Mouse (Mus musculus) heart, postnatal 0 days (tissue): ENCODE measurements around the gene Smarca2. TPM values are rescaled to one million over a fixed set of nuclear protein-coding genes. Genes with fewer than 3 reads are reported as not detected.
A peak's percentile ranks its signal among the peaks of the same experiment; 100 is the strongest.

Experiments used
- ATAC-seq: fragments of 200-750 bp; cut with Nextera tagmentation; 2 replicates; pipeline ENCODE4 v1.8.0; 2017; ENCODE audit warnings: low read depth, moderate number of reproducible peaks, moderate library complexity; ENCODE audit not compliant: insufficient read depth
- DNase-seq: peaks from one replicate; pipeline ENCODE4 v3.0.0-alpha.2; 2016; ENCODE audit warnings: low spot score
- H3K27ac ChIP-seq: fragments of 300-500 bp; sonication (generic); 2 replicates; pipeline ENCODE4 v1.5.1; 2014; ENCODE audit warnings: low read depth, mild to moderate bottlenecking
- H3K27me3 ChIP-seq: fragments of 300-500 bp; sonication (generic); 2 replicates; pipeline ENCODE4 v1.6.1; 2014; ENCODE audit warnings: low read length, mixed read lengths; ENCODE audit not compliant: control insufficient read depth, insufficient read depth
- H3K36me3 ChIP-seq: fragments of 300-500 bp; sonication (generic); replicated peaks from 2 replicates; pipeline ENCODE4 v1.6.1; 2014; ENCODE audit warnings: low read length, mixed read lengths; ENCODE audit not compliant: control insufficient read depth, insufficient read depth
- H3K4me1 ChIP-seq: fragments of 300-500 bp; sonication (generic); 2 replicates; pipeline ENCODE4 v1.6.1; 2014; ENCODE audit warnings: antibody characterized with exemption; ENCODE audit not compliant: control insufficient read depth, insufficient read depth
- H3K4me2 ChIP-seq: fragments of 300-500 bp; sonication (generic); 2 replicates; pipeline ENCODE4 v1.6.1; 2014; ENCODE audit warnings: low read depth, mild to moderate bottlenecking, low read length, moderate library complexity
- H3K4me3 ChIP-seq: fragments of 300-500 bp; sonication (generic); 2 replicates; pipeline ENCODE4 v1.5.1; 2014; ENCODE audit warnings: low read depth, low read length
- H3K9ac ChIP-seq: fragments of 300-500 bp; sonication (generic); replicated peaks from 2 replicates; pipeline ENCODE4 v1.6.1; 2014; ENCODE audit warnings: low read depth, low read length, mixed read lengths
- H3K9me3 ChIP-seq: fragments of 300-500 bp; sonication (generic); replicated peaks from 2 replicates; pipeline ENCODE4 v1.6.1; 2016; ENCODE audit warnings: low read length; ENCODE audit not compliant: control insufficient read depth
- CTCF ChIP-seq: IDR thresholded peaks from 2 replicates; pipeline ENCODE4 v1.5.1; 2016; ENCODE audit warnings: antibody characterized with exemption, control low read depth, low read depth
- EP300 ChIP-seq: IDR thresholded peaks from 2 replicates; pipeline ENCODE4 v1.6.1; 2016; ENCODE audit warnings: antibody characterized with exemption, low read depth
- WGBS: fragments of 180-500 bp; shearing (Covaris S2); extraction: QIAGEN DNeasy Blood & Tissue Kit; methylation state at CpG from one replicate; pipeline ENCODE4 v1.1.7; 2014; 5-methylcytosine and 5-hydroxymethylcytosine counted together
- polyA plus RNA-seq: library from polyadenylated mRNA; unstranded; fragments of >200 nt; fragmentation: Nextera tagmentation; extraction: Ambion mirVana; gene quantifications from 2 replicates; pipeline ENCODE4 v1.2.1, GENCODE M21; 2015
- total RNA-seq: library from RNA; depleted of rRNA; stranded (reverse); fragments of >200 nt; gene quantifications from 2 replicates; pipeline ENCODE4 v1.2.3, GENCODE M21; 2014; ENCODE audit warnings: low replicate concordance

Smarca2 gene
- total and polyA plus RNA-seq, 2 experiments from 2014 or later = 21.7 to 50.1 TPM

DNA sequence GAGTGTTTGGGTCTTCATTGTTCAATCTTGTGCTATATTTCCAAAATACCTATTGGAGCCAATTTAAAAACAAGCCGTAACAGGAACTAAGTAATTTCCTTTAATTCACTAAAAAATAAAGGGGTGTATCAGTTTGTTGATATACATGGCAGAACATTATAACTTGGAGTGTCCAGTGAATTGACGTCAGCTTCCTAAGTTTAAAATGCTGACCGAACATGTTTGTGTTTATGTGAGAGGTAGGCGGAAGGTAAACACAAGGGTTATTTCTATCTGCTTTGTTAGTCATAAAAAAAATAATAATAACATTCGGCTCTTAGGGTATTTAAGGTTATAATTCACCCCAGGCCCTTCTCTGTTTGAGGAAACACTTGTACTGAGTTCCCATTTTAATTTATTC, 12.4 kb downstream of the Smarca2 start:
- Histone ChIP-seq H3K4me2 (no peak overlapping the region), H3K4me1 (peaks cover 19% of the 10 kb centered on the region), H3K27me3 (no peaks in the 10 kb centered on the region), H3K4me3 (no peak overlapping the region), H3K9ac (no peak overlapping the region), H3K9me3 (no peaks in the 10 kb centered on the region), H3K36me3 (peaks cover 7% of the 10 kb centered on the region; the same call in 1 of the 2 replicates), H3K27ac (no peak overlapping the region)
- ATAC-seq = no peak
- TF ChIP-seq CTCF (no peak), EP300 (no peak)
- WGBS = 77% methylated on average over 5 of the region's 5 CpGs
- no peak for DNase-seq

DNA sequence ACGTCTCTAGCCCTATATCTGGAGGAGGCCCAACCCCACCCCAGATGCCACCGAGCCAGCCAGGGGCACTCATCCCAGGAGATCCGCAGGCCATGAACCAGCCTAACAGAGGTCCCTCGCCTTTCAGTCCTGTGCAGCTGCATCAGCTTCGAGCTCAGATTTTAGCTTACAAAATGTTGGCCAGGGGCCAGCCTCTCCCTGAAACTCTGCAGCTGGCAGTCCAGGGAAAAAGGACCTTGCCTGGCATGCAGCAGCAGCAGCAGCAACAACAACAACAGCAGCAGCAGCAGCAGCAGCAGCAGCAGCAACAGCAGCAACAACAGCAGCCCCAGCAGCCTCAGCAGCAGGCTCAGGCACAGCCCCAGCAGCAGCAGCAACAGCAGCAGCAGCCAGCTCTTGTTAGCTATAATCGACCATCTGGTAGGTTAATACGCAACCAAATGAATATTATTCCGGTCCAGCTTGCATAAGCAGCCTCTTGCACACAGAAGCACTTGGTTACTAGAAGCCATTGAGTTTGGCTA, 25.9 kb downstream of the Smarca2 start:
- ATAC-seq (no peak), DNase-seq (no peak)
- Histone ChIP-seq H3K4me2 (no peak overlapping the region), H3K27me3 (no peaks in the 10 kb centered on the region), H3K4me1 (no peaks in the 10 kb centered on the region), H3K27ac (no peak overlapping the region), H3K36me3 (peaks cover 34% of the 10 kb centered on the region), H3K9ac (no peak overlapping the region), H3K4me3 (no peak overlapping the region), H3K9me3 (no peaks in the 10 kb centered on the region)
- 48% methylated on average over 8 of the region's 8 CpGs for WGBS
- TF ChIP-seq CTCF (no peak), EP300 (no peak)

DNA sequence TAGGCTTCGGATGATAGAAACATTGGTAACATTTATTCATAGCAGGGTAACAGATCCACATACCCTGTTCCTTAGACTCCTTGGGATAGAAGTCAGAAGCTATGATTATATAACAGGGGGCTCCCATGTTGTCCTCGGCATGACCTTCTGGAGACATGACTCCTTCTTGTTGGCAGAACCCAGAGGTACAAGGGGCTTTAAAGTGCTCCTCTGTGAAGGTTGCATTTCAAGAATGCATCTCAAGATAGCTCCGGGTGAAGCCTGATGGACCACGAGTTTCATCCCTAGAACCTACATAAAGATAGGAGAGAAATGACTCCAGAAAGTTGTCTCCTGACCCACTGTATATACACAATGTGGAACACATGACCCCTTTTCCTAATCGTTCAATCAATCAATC, 27.4 kb downstream of the Smarca2 start:
- Histone ChIP-seq H3K4me2 (no peak overlapping the region), H3K36me3 (peaks cover 38% of the 10 kb centered on the region), H3K27ac (no peak overlapping the region), H3K27me3 (no peaks in the 10 kb centered on the region), H3K4me1 (no peaks in the 10 kb centered on the region), H3K9me3 (no peaks in the 10 kb centered on the region), H3K4me3 (no peak overlapping the region), H3K9ac (no peak overlapping the region)
- no peak for ATAC-seq
- no peak for DNase-seq
- no peak for TF ChIP-seq CTCF
- no peak for TF ChIP-seq EP300
- 75% methylated on average over 5 of the region's 5 CpGs for WGBS

DNA sequence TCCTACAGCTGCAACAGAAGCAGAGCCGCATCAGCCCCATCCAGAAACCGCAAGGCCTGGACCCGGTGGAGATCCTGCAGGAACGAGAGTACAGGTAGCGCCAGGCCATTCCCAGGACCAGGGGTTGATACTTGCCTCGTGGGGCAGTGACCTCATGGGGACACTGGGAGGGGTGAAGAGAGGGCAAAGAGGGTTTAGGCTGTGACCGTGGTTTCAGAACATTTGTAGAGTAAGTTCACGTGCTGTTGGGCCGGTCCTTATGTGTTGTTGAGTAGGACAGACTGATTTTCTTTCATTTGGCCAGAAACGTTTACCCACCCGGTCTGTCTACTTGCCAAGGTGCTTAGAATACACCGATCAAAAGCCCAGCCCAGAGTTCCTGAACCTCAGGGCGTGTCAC, 35.7 kb downstream of the Smarca2 start:
- no peak overlapping the region for H3K27ac ChIP-seq
- peaks cover 21% of the 10 kb centered on the region for H3K36me3 ChIP-seq
- no peak for DNase-seq
- WGBS = 88% methylated on average over 13 of the region's 13 CpGs
- no peak overlapping the region for H3K4me2 ChIP-seq
- H3K4me1 ChIP-seq = peaks cover 14% of the 10 kb centered on the region
- no peak overlapping the region for H3K9ac ChIP-seq
- no peak overlapping the region for H3K4me3 ChIP-seq
- no peak for ATAC-seq
- no peaks in the 10 kb centered on the region for H3K27me3 ChIP-seq
- H3K9me3 ChIP-seq = no peaks in the 10 kb centered on the region
- TF ChIP-seq CTCF = no peak
- TF ChIP-seq EP300 = no peak

DNA sequence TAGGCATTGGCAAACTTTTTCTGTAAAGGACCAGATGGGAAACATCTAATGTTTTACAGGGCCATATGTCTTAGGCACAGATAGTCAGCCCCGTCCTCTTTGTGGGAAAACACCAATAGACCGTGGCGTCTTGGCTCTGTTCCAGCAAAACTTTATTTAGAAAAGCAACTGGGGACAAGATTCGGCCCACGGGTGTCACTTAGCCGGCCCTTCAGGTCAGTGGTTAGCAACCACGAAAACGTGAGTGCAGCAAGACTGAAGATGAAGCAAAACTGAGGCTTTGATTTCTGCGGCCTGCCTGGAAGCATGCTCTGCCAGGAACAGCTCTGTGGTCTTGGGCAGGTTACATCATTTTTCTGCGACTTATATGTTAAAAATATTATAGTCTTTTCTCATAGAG, 36.4 kb downstream of the Smarca2 start:
- Histone ChIP-seq H3K4me1 (peaks cover 14% of the 10 kb centered on the region), H3K9me3 (no peaks in the 10 kb centered on the region), H3K4me3 (no peak overlapping the region), H3K27ac (no peak overlapping the region), H3K4me2 (no peak overlapping the region), H3K27me3 (no peaks in the 10 kb centered on the region), H3K36me3 (peaks cover 21% of the 10 kb centered on the region), H3K9ac (no peak overlapping the region)
- no peak for DNase-seq
- ATAC-seq = no peak
- 55% methylated on average over 10 of the region's 10 CpGs for WGBS
- TF ChIP-seq CTCF (no peak), EP300 (no peak)

DNA sequence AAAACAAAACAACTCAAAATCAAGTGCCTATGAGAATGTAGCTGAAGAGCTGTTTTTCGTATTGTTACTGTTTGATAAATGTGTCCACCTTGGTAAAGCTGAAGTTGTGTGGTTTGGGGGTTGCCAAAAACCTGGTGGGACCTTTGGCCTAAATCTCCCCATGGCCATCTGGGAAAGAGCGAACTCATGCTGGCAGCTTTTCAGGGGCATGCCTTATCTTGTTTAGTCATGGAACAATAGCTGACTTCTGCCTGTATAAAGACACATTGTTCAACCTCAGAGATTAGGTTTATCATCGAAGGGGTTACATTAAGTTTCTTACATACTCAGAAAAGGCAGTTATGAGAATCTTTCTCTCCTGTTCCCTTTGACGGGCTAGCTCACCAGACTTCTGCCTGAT, 38.2 kb downstream of the Smarca2 start:
- Histone ChIP-seq H3K4me2 (no peak overlapping the region), H3K9ac (no peak overlapping the region), H3K9me3 (no peaks in the 10 kb centered on the region), H3K36me3 (peaks cover 20% of the 10 kb centered on the region), H3K4me3 (no peak overlapping the region), H3K27me3 (no peaks in the 10 kb centered on the region), H3K4me1 (peaks cover 14% of the 10 kb centered on the region), H3K27ac (no peak overlapping the region)
- ATAC-seq (no peak), DNase-seq (peak; percentile 22)
- 48% methylated on average over 4 of the region's 4 CpGs for WGBS
- TF ChIP-seq EP300 (no peak), CTCF (no peak)
